Mouse (Mus musculus): Measurements from ENCODE around the gene Pilra. TPM values are rescaled to one million over a fixed set of nuclear protein-coding genes. Genes with fewer than 3 reads are reported as not detected.
A peak's percentile ranks its signal among the peaks of the same experiment; 100 is the strongest.

Pilra gene
- polyA plus RNA-seq, 1 experiment = 0.41 TPM

DNA sequence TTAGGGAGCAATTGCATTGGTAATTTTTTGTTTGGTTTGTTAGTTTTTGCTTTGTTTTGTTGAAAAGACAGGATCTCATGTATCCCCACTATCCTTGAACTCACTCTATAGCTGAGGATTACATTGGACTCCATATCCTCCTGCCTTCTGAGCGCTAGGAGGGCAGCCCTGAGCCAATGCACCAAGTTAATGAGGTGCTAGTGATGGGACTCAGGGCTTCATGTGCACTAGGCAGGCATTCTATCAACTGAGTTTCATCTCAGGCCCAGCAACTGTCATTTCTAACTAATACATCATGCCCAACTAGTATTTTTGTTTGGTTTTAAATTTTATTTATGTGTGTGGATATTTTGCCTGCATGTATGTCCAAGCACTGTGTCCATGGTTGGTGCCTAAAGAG is 29.9 kb downstream of the Pilra start:
- no peak overlapping the region for H3K4me3 ChIP-seq (replicated peaks; ENCODE audit: insufficient read depth, low read depth, low read length)
- H3K4me1 ChIP-seq (ENCODE audit: control insufficient read depth, insufficient read depth, low read length) = no peaks in the 10 kb centered on the region
- no peak overlapping the region for H3K27ac ChIP-seq (ENCODE audit: insufficient read depth, low read length)
- no peaks in the 10 kb centered on the region for H3K27me3 ChIP-seq (ENCODE audit: control insufficient read depth, insufficient read depth, low read length)
- WGBS = 81% methylated on average over 1 of the region's 1 CpGs
- no peak for DNase-seq
- TF ChIP-seq POLR2A (IDR thresholded peaks at IDR 0.05; ENCODE audit: borderline replicate concordance, insufficient read depth, low read length) (no peak), CTCF (IDR thresholded peaks at IDR 0.05; ENCODE audit: borderline replicate concordance, insufficient read depth, low read depth, low read length) (no peak)

DNA sequence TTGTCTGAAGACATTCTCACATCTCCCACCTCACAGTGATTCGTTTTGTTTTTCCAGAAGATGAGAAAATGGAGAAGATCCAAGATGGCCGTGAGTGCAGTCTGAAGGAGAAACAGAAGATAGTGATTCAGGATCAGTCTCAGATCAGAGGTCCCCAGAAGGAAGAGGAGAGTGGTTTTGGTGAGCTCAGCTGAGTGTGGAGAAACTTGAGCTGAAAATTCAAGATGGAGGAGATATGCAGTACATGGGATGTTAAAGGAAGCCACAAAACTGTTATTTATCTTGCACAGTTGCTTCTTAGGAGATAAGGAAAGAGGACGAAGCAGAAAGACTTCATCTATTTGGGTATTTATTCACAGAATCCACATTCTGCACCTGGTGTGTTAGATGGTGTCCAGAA is 35.2 kb downstream of the Pilra start:
- Histone ChIP-seq H3K27ac (ENCODE audit: insufficient read depth, low read length) (no peak overlapping the region), H3K4me1 (ENCODE audit: control insufficient read depth, insufficient read depth, low read length) (no peaks in the 10 kb centered on the region), H3K27me3 (ENCODE audit: control insufficient read depth, insufficient read depth, low read length) (no peaks in the 10 kb centered on the region), H3K4me3 (replicated peaks; ENCODE audit: insufficient read depth, low read depth, low read length) (no peak overlapping the region)
- TF ChIP-seq CTCF (IDR thresholded peaks at IDR 0.05; ENCODE audit: borderline replicate concordance, insufficient read depth, low read depth, low read length) = no peak
- TF ChIP-seq POLR2A (IDR thresholded peaks at IDR 0.05; ENCODE audit: borderline replicate concordance, insufficient read depth, low read length) = no peak
- WGBS = 85% methylated on average over 3 of the region's 3 CpGs
- DNase-seq = no peak

DNA sequence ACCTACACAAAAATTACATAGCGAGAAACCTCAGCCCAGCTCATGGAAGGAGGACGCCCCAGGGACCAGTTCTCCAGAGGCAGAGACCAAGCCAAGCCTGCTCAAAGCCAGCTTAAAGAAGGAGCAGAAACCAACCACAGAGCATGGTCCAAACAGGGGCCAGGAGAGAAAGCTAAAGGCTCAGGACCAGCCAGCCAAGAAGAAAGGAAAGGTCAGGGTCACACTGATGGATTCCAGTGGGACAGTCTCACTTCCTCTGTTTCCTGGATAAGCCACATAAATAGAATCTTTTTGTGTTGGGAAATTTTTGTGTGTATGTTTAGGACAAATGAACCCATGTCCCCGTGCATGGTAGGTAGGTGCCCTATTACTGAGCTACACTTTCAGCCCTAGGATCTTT is 39.5 kb downstream of the Pilra start:
- no peak overlapping the region for H3K4me3 ChIP-seq (replicated peaks; ENCODE audit: insufficient read depth, low read depth, low read length)
- H3K4me1 ChIP-seq (ENCODE audit: control insufficient read depth, insufficient read depth, low read length) = no peaks in the 10 kb centered on the region
- no peak overlapping the region for H3K27ac ChIP-seq (ENCODE audit: insufficient read depth, low read length)
- no peaks in the 10 kb centered on the region for H3K27me3 ChIP-seq (ENCODE audit: control insufficient read depth, insufficient read depth, low read length)
- 81% methylated on average over 3 of the region's 3 CpGs for WGBS
- no peak for DNase-seq
- TF ChIP-seq CTCF (IDR thresholded peaks at IDR 0.05; ENCODE audit: borderline replicate concordance, insufficient read depth, low read depth, low read length) (no peak), POLR2A (IDR thresholded peaks at IDR 0.05; ENCODE audit: borderline replicate concordance, insufficient read depth, low read length) (no peak)

DNA sequence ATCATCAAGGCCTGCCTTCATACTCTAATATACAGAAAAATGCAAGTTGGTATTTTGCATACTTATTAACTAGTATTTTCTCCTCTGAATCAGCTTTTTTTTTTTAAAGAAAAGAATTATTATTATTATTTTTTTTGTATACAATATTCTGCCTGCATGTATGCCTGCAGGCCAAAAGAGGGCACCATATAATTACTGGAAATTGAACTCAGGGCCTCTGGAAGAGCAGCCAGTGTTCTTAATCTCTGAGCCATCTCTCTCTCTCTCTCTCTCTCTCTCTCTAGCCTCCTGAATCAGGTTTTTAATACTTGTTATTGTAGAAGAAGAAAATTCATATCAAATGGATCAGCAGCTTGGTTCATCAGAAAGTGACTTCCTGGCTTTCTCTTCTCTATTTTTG is 44.5 kb downstream of the Pilra start:
- Histone ChIP-seq H3K27ac (ENCODE audit: insufficient read depth, low read length) (no peak overlapping the region), H3K4me1 (ENCODE audit: control insufficient read depth, insufficient read depth, low read length) (no peaks in the 10 kb centered on the region), H3K27me3 (ENCODE audit: control insufficient read depth, insufficient read depth, low read length) (no peaks in the 10 kb centered on the region), H3K4me3 (replicated peaks; ENCODE audit: insufficient read depth, low read depth, low read length) (no peak overlapping the region)
- TF ChIP-seq CTCF (IDR thresholded peaks at IDR 0.05; ENCODE audit: borderline replicate concordance, insufficient read depth, low read depth, low read length) (no peak), POLR2A (IDR thresholded peaks at IDR 0.05; ENCODE audit: borderline replicate concordance, insufficient read depth, low read length) (no peak)
- DNase-seq = no peak

DNA sequence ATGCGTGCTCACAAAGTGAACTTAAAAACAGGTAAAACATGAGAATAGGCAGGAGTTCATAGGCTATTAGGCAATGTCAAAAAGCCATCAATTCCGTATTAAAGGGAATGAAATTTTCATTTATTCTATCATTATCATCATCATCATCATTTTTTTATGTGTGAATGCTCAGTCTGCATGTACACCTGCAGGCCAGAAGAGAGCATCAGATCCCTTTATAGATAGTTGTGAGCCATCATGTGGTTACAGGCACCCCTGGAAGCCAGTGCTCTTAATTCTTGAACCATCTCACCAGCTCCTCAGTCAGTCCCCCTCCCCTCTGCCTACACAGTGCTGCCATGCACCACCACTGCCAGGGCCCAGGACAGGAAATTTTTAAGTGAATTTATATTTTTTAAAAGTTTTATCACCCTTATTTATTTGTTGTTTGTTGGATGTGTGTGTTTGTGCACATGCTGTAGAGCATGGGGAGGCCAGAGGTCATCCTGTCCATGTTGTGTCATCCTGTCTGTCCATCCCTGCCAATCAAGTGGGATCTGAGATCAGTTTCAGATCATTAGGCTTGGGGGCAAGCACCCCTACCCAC is 47.0 kb downstream of the Pilra start:
- 95% methylated on average over 2 of the region's 2 CpGs for WGBS

DNA sequence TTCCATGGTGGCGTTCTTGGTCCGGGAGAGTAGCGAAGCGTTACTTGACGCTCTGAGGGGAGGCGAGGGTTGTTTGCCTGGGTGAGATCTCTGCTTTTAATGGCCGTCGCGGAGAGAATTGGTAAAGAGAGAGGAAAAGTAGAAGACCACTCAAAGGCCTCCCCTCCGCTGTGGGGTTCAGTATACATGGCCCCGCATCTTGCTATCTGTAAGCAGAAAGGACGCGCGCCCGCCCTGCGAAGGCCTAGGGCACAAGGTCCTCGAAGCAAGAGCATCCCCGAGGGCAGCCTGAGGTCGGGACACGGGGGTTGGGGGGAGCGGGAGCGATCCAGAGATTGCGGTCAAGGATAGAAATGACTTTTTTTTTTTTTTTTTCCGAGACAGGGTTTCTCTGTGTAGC is 47.9 kb downstream of the Pilra start:
- Histone ChIP-seq H3K27ac (ENCODE audit: insufficient read depth, low read length) (no peak overlapping the region), H3K27me3 (ENCODE audit: control insufficient read depth, insufficient read depth, low read length) (no peaks in the 10 kb centered on the region), H3K4me3 (replicated peaks; ENCODE audit: insufficient read depth, low read depth, low read length) (peak overlapping the region; percentile 33), H3K4me1 (ENCODE audit: control insufficient read depth, insufficient read depth, low read length) (peaks cover 15% of the 10 kb centered on the region)
- 75% methylated on average over 24 of the region's 24 CpGs for WGBS
- TF ChIP-seq POLR2A (IDR thresholded peaks at IDR 0.05; ENCODE audit: borderline replicate concordance, insufficient read depth, low read length) (no peak), CTCF (IDR thresholded peaks at IDR 0.05; ENCODE audit: borderline replicate concordance, insufficient read depth, low read depth, low read length) (no peak)
- peak; percentile 42 to 46 for DNase-seq

More for the DNA sequence above, 47.0 kb downstream of the Pilra start:
- Histone ChIP-seq H3K4me1 (ENCODE audit: control insufficient read depth, insufficient read depth, low read length) (peaks cover 12% of the 10 kb centered on the region), H3K27ac (ENCODE audit: insufficient read depth, low read length) (no peak overlapping the region), H3K4me3 (replicated peaks; ENCODE audit: insufficient read depth, low read depth, low read length) (no peak overlapping the region), H3K27me3 (ENCODE audit: control insufficient read depth, insufficient read depth, low read length) (no peaks in the 10 kb centered on the region)
- no peak for DNase-seq
- TF ChIP-seq CTCF (IDR thresholded peaks at IDR 0.05; ENCODE audit: borderline replicate concordance, insufficient read depth, low read depth, low read length) (no peak), POLR2A (IDR thresholded peaks at IDR 0.05; ENCODE audit: borderline replicate concordance, insufficient read depth, low read length) (no peak)

DNA sequence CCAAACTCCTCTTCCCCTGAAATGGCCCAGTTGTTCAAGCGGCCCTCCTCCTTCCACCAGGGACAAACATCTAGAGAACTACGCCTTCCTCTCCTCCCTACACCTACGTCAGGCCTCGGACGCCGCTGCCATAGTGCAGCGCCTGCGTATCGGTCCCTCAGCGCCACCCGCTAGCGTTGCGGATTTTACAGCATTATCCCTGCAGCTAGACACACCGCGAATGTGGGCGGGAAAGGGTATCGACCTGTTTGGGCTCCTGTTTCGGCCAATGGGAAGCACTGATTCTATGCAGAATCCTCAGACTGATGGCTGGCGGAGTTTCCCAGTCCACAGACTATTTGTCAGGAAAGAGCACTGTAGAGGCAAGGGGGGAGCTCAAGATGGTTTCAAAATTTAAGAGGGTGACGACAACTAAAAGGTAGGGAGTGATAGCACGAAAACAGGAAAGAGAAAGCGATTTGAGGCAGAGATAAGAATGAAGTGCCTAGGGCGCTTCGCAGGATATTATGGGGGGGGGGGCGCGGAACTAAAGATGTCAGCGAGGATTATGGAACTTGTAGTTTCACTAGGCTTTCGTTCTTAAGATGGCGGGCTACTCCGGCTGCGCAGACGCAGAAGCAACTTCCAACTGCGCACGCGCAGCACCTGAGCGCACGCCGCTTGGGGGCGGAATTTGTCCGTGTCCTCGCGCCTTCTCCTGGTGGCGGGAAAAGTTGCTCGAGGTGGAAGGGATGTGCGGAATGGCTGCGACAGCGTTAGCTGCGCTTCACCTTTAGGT is 48.7 kb downstream of the Pilra start, which contains the start of the genes Mepce and Zcwpw1:
Mepce (minus strand) TSS at position 505 of the 778 bp plus-strand sequence.
Zcwpw1 (plus strand) TSS at position 648 of the 778 bp plus-strand sequence.
- H3K4me3 ChIP-seq (replicated peaks; ENCODE audit: insufficient read depth, low read depth, low read length) = peak within 1 kb of the TSS; percentile 92
- H3K27me3 ChIP-seq (ENCODE audit: control insufficient read depth, insufficient read depth, low read length) = no peaks in the 10 kb centered on the region
- H3K27ac ChIP-seq (ENCODE audit: insufficient read depth, low read length) = peak within 1 kb of the TSS; percentile 83
- peaks cover 16% of the 10 kb centered on the region for H3K4me1 ChIP-seq (ENCODE audit: control insufficient read depth, insufficient read depth, low read length)
- peak; percentile 97 to 98 for DNase-seq
- under 1% methylated on average over 48 of the region's 48 CpGs for WGBS
- TF ChIP-seq POLR2A (IDR thresholded peaks at IDR 0.05; ENCODE audit: borderline replicate concordance, insufficient read depth, low read length) (peak; percentile 74; the same call in 1 of the 2 replicates), CTCF (IDR thresholded peaks at IDR 0.05; ENCODE audit: borderline replicate concordance, insufficient read depth, low read depth, low read length) (peak; percentile 74; the same call in 1 of the 2 replicates)

All from cerebellum, adult 2 months (tissue).